Mouse (Mus musculus) lung, embryonic 15.5 days (tissue): Measurements from ENCODE around the gene Stc2. TPM values are rescaled to one million over a fixed set of nuclear protein-coding genes. Genes with fewer than 3 reads are reported as not detected.
A peak's percentile ranks its signal among the peaks of the same experiment; 100 is the strongest.

ENCODE experiments used
- ATAC-seq: fragments of 200-750 bp; cut with Nextera tagmentation; 2 replicates; pipeline ENCODE4 v1.8.0; 2017; ENCODE audit warnings: moderate number of reproducible peaks, borderline replicate concordance; ENCODE audit not compliant: low FRiP score, low TSS enrichment; ENCODE audit errors: extremely low read depth
- H3K27ac ChIP-seq: fragments of 300-500 bp; sonication (generic); 2 replicates; pipeline ENCODE4 v1.5.1; 2015; ENCODE audit warnings: moderate library complexity, mild to moderate bottlenecking, inconsistent platforms
- H3K27me3 ChIP-seq: fragments of 300-500 bp; sonication (generic); 2 replicates; pipeline ENCODE4 v1.6.1; 2015; ENCODE audit warnings: inconsistent platforms
- H3K36me3 ChIP-seq: fragments of 300-500 bp; sonication (generic); 2 replicates; pipeline ENCODE4 v1.6.1; 2015; ENCODE audit warnings: inconsistent platforms
- H3K4me1 ChIP-seq: fragments of 300-500 bp; sonication (generic); 2 replicates; pipeline ENCODE4 v1.6.1; 2015; ENCODE audit warnings: inconsistent platforms
- H3K4me2 ChIP-seq: fragments of 300-500 bp; sonication (generic); 2 replicates; pipeline ENCODE4 v1.6.1; 2015; ENCODE audit warnings: inconsistent platforms, mild to moderate bottlenecking, moderate library complexity
- H3K4me3 ChIP-seq: fragments of 300-500 bp; sonication (generic); 2 replicates; pipeline ENCODE4 v1.5.1; 2015; ENCODE audit warnings: mild to moderate bottlenecking, inconsistent platforms
- H3K9ac ChIP-seq: fragments of 300-500 bp; sonication (generic); 2 replicates; pipeline ENCODE4 v1.6.1; 2015; ENCODE audit warnings: inconsistent platforms
- H3K9me3 ChIP-seq: fragments of 300-500 bp; sonication (generic); 2 replicates; pipeline ENCODE4 v1.6.1; 2016; ENCODE audit warnings: inconsistent platforms
- WGBS: fragments of 180-500 bp; shearing (Covaris S2); methylation state at CpG from one replicate; pipeline ENCODE4 v1.1.7; 2015; 5-methylcytosine and 5-hydroxymethylcytosine counted together
- polyA plus RNA-seq: library from polyadenylated mRNA; unstranded; fragments of >200 nt; fragmentation: Nextera tagmentation; extraction: Ambion mirVana; gene quantifications from 2 replicates; pipeline ENCODE4 v1.2.1, GENCODE M21; 2015

The Stc2 gene
- polyA plus RNA-seq, 1 experiment from 2014 or later = 3.0 TPM

DNA sequence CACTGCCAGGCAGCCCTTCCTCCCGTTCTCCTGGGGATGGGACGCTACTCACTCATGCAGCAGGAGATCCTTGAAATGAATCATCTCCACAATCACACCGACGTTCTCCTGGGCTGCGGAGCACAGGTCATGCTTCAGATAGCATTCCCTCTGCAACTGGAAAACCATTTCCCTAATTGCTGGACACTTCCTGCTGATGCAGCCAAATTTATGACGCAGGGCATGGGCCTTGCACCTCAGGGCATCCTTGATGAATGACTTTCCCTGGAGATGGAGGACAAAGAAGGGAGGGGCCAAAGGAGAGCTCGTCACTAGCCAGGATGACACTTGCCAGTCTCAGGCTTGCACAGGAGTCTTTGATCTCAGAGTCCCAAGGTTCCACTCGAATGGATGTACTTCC is 4.6 kb downstream of the Stc2 start:
- H3K4me2 ChIP-seq = no peak overlapping the region
- no peaks in the 10 kb centered on the region for H3K9me3 ChIP-seq
- H3K9ac ChIP-seq = no peak overlapping the region
- H3K36me3 ChIP-seq = no peaks in the 10 kb centered on the region
- H3K4me1 ChIP-seq = peaks cover 23% of the 10 kb centered on the region
- ATAC-seq = no peak
- 60% methylated on average over 8 of the region's 8 CpGs for WGBS
- no peak overlapping the region for H3K27ac ChIP-seq
- H3K4me3 ChIP-seq = no peak overlapping the region
- H3K27me3 ChIP-seq = peaks cover 17% of the 10 kb centered on the region

DNA sequence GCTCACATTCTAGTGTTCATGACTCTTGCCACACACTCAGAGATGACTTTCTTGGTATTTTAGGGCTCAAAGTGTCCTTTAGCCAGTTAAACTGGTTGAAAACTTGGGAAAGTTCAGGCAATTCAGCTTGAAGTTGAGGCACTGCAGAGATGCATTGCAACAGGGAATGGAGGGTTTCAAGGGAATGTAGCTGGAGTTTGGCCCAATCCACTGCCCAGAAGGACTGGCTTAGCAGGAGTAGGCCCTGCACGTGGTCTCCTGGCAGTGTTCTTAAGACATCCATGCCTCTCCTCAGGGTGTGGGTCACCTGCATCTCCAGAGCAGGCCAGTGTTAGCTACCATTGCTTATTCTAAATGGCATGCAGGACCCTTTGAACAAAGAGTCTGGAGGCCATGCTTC is 7.0 kb downstream of the Stc2 start:
- Histone ChIP-seq H3K36me3 (no peaks in the 10 kb centered on the region), H3K4me3 (no peak overlapping the region), H3K9me3 (no peaks in the 10 kb centered on the region), H3K27me3 (peaks cover 8% of the 10 kb centered on the region), H3K4me1 (peaks cover 8% of the 10 kb centered on the region; the same call in 1 of the 2 replicates), H3K27ac (no peak overlapping the region; the same call in 1 of the 2 replicates), H3K4me2 (no peak overlapping the region), H3K9ac (no peak overlapping the region)
- no peak for ATAC-seq
- WGBS = 79% methylated on average over 1 of the region's 1 CpGs

DNA sequence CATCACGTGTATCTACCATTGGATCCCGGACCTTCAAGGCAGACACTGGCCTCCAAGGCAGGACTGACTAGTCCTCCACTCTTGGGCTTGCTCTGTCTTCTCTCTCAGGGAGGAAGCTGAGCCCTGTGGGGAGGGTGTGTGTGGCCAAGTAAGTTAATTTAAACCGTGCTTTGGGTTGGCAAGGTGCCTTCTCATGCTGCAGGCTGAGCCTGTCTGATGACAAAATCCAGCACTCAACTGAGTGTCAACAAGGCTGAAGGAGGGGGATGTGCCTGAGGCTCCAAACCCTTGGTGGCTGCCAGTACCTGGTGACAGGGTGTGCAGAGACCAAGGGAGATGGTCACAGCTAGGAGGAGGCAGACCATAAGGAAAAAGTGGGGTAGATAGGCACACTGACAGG is 7.5 kb downstream of the Stc2 start:
- Histone ChIP-seq H3K4me2 (no peak overlapping the region), H3K9me3 (no peaks in the 10 kb centered on the region), H3K4me3 (no peak overlapping the region), H3K27ac (no peak overlapping the region; the same call in 1 of the 2 replicates), H3K9ac (no peak overlapping the region), H3K27me3 (peaks cover 7% of the 10 kb centered on the region), H3K4me1 (peaks cover 8% of the 10 kb centered on the region; the same call in 1 of the 2 replicates), H3K36me3 (no peaks in the 10 kb centered on the region)
- ATAC-seq = peak; percentile 58; the same call in 1 of the 2 replicates
- WGBS = 61% methylated on average over 3 of the region's 3 CpGs

DNA sequence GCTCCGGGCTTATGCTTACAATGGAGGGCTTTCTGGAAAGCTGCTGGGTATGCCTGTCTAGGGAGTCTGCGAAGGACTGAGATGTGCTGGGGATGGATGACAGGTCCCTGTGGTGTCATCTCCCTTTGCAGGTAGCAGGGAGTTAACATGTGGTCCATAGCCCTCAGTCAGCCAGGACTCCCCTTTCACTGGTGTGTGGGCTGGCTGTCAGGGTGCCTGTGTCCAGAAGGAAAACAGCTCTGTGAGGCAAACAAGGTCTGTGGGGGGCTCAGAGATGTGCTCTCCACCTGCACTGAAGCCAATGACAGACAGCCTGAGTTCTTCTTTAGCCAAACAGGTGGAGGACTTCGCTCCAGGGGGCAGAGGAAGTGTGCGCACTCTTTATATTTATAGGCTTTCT is 8.8 kb downstream of the Stc2 start:
- Histone ChIP-seq H3K4me3 (no peak overlapping the region), H3K4me1 (peaks cover 8% of the 10 kb centered on the region; the same call in 1 of the 2 replicates), H3K36me3 (no peaks in the 10 kb centered on the region), H3K27ac (no peak overlapping the region), H3K27me3 (no peaks in the 10 kb centered on the region), H3K9ac (no peak overlapping the region), H3K9me3 (no peaks in the 10 kb centered on the region), H3K4me2 (no peak overlapping the region)
- WGBS = 88% methylated on average over 4 of the region's 4 CpGs
- ATAC-seq = no peak

DNA sequence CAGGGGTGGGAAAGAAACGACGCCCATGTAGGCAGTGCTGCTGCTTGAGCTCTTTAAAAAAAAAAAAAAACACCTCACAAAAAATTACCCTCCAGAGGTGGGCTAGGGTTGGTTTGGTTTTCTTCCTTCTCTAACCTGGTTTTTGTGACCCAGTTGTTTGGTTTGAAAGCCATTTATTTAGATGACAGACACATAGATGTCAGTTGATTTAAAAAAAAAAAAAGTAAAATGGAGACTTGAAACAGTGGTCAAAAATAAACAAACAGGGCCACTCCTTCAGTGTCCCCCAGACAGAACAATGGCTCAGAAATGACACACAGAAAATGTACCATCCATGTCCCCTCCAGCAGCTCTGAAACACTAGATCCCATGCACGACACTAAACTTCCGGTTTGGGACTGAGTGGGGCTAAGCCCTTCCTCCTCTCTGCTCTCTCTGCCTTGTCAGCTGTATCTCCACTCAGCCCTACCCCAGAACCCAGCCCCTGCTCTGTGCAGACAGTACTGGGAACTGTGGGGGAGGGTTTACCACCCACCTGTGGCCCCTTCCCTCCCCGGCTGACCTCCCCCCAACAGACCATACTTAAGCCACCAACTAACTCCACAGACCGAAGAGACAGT is 10.5 kb downstream of the Stc2 start:
- WGBS = 64% methylated on average over 6 of the region's 6 CpGs
- no peak for ATAC-seq
- peaks cover 8% of the 10 kb centered on the region; the same call in 1 of the 2 replicates for H3K4me1 ChIP-seq
- no peak overlapping the region for H3K4me2 ChIP-seq
- H3K27me3 ChIP-seq = no peaks in the 10 kb centered on the region
- H3K27ac ChIP-seq = no peak overlapping the region
- H3K9me3 ChIP-seq = no peaks in the 10 kb centered on the region
- H3K4me3 ChIP-seq = no peak overlapping the region
- no peak overlapping the region for H3K9ac ChIP-seq
- H3K36me3 ChIP-seq = no peaks in the 10 kb centered on the region

DNA sequence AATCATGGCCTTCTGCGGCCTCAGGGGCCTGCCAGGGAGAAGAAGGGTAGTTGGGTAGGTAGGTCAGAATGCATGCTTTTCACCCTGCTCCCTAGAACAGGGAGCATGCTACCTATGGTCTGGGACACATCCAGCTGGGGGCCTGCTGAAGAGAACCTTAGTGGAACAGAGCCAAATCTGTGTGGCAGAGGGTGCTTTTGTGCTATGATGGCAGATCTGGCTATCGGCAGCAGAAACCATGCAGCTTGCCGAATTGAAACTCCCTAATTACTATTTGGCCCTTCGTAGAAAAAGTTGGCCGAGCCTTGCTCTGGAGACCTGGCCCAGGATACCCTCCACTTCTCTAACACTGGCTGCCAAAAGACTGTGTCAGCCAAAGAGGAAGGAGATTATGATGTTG is 11.4 kb downstream of the Stc2 start:
- Histone ChIP-seq H3K36me3 (no peaks in the 10 kb centered on the region), H3K9me3 (no peaks in the 10 kb centered on the region), H3K4me1 (peaks cover 8% of the 10 kb centered on the region; the same call in 1 of the 2 replicates), H3K9ac (no peak overlapping the region), H3K27me3 (no peaks in the 10 kb centered on the region), H3K4me3 (no peak overlapping the region), H3K4me2 (no peak overlapping the region), H3K27ac (no peak overlapping the region)
- ATAC-seq = no peak
- 77% methylated on average over 5 of the region's 5 CpGs for WGBS

DNA sequence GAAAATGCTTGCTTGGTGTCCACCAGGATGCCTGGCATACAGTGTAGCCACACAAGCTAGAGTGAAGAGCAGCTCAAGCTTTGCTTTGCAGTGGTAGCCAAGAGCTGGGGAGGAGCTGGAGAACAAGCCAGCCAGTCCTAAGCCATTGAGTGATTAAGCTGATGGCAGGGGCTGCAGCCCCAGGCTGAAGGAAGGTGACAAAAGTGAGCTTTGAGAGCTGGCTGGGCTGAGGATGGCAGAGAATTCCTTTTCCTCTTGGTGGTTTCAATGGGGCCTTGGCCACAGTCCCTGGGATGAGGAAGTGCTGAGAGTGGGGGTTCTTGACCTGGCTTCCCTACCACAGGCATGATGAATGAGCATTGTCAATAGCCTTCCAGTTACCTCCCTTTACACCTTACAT is 13.0 kb downstream of the Stc2 start:
- H3K9me3 ChIP-seq = no peaks in the 10 kb centered on the region
- H3K27ac ChIP-seq = no peak overlapping the region
- H3K4me1 ChIP-seq = no peaks in the 10 kb centered on the region; the same call in 1 of the 2 replicates
- no peak overlapping the region for H3K9ac ChIP-seq
- H3K27me3 ChIP-seq = no peaks in the 10 kb centered on the region
- ATAC-seq = no peak; the same call in 1 of the 2 replicates
- no peak overlapping the region for H3K4me3 ChIP-seq
- no peaks in the 10 kb centered on the region for H3K36me3 ChIP-seq
- no peak overlapping the region for H3K4me2 ChIP-seq

DNA sequence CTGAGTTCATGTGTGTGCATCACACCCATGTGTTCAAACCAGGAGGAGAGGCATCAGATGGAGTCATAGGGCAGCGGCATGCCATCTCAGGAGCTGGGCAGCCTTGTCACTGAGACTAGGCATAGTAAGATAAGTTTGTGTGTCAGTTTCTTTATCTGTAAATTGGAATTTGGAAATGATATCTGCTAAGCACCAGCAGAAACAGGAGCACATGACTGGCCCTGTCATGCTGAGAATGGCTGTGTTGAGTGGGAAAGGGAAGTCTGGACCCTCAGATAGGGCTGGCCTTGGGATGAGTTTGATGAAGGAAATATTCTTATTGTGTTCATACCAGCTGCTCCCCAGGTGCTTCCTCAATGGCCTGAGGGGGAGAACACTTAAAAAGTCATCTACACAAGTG is 14.1 kb downstream of the Stc2 start:
- WGBS = 86% methylated on average over 1 of the region's 1 CpGs
- no peak overlapping the region for H3K9ac ChIP-seq
- H3K27ac ChIP-seq = no peak overlapping the region
- H3K4me1 ChIP-seq = no peaks in the 10 kb centered on the region; the same call in 1 of the 2 replicates
- H3K36me3 ChIP-seq = no peaks in the 10 kb centered on the region
- no peak overlapping the region for H3K4me2 ChIP-seq
- ATAC-seq = no peak
- no peak overlapping the region for H3K4me3 ChIP-seq
- no peaks in the 10 kb centered on the region for H3K9me3 ChIP-seq
- no peaks in the 10 kb centered on the region for H3K27me3 ChIP-seq

DNA sequence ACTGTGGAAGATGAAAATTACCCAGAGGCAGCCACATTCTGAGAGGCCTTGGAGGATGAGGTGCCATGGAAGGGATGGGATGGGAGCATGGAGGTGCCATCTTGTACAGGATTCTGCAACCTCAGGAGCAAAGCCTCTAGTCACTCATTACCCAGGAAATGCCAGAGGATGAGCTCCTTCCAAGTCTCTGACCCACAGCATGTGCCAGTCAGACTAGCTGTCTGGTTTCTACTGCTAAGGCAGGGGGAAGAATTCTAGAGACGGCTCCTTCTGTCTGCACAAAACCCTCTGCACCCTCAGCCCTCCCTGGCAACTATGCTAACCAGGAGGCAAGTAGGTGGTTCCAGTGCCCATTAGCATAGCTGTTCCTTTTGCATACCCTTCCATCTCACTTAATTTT is 15.4 kb downstream of the Stc2 start:
- Histone ChIP-seq H3K4me3 (no peak overlapping the region), H3K36me3 (no peaks in the 10 kb centered on the region), H3K27me3 (no peaks in the 10 kb centered on the region), H3K4me1 (no peaks in the 10 kb centered on the region; the same call in 1 of the 2 replicates), H3K9me3 (no peaks in the 10 kb centered on the region), H3K27ac (no peak overlapping the region), H3K4me2 (no peak overlapping the region), H3K9ac (no peak overlapping the region)
- WGBS = 68% methylated on average over 1 of the region's 1 CpGs
- no peak for ATAC-seq

Other genes with a start within 250 kb of the Stc2 start
- not detected in 2 replicates for gene Gm17332, start 187.6 kb downstream of the Stc2 start, polyA plus RNA-seq